Mouse (Mus musculus) liver, embryonic 12.5 days (tissue): Measurements from ENCODE around the gene Ceacam16. TPM values are rescaled to one million over a fixed set of nuclear protein-coding genes. Genes with fewer than 3 reads are reported as not detected.
A peak's percentile ranks its signal among the peaks of the same experiment; 100 is the strongest.

ENCODE experiments used
- ATAC-seq: fragments of 200-750 bp; cut with Nextera tagmentation; 2 replicates; pipeline ENCODE4 v1.8.0; 2017; ENCODE audit warnings: moderate number of reproducible peaks, mild to moderate bottlenecking, moderate library complexity
- H3K27ac ChIP-seq: fragments of 300-500 bp; sonication (generic); 2 replicates; pipeline ENCODE4 v1.5.1; 2016; ENCODE audit warnings: mild to moderate bottlenecking
- H3K27me3 ChIP-seq: fragments of 300-500 bp; sonication (generic); replicated peaks from 2 replicates; pipeline ENCODE4 v1.6.1; 2016; ENCODE audit warnings: mild to moderate bottlenecking, moderate library complexity
- H3K36me3 ChIP-seq: fragments of 300-500 bp; sonication (generic); 2 replicates; pipeline ENCODE4 v1.6.1; 2016; ENCODE audit warnings: mild to moderate bottlenecking, moderate library complexity
- H3K4me1 ChIP-seq: fragments of 300-500 bp; sonication (generic); 2 replicates; pipeline ENCODE4 v1.6.1; 2016
- H3K4me2 ChIP-seq: fragments of 300-500 bp; sonication (generic); 2 replicates; pipeline ENCODE4 v1.6.1; 2016; ENCODE audit warnings: mild to moderate bottlenecking, moderate library complexity
- H3K4me3 ChIP-seq: fragments of 300-500 bp; sonication (generic); 2 replicates; pipeline ENCODE4 v1.5.1; 2016; ENCODE audit warnings: mild to moderate bottlenecking, moderate library complexity
- H3K9ac ChIP-seq: fragments of 300-500 bp; sonication (generic); 2 replicates; pipeline ENCODE4 v1.6.1; 2016; ENCODE audit warnings: mild to moderate bottlenecking, moderate library complexity
- H3K9me3 ChIP-seq: fragments of 300-500 bp; sonication (generic); replicated peaks from 2 replicates; pipeline ENCODE4 v1.6.1; 2016; ENCODE audit warnings: mild to moderate bottlenecking, moderate library complexity
- WGBS: fragments of 180-500 bp; shearing (Covaris S2); methylation state at CpG from one replicate; pipeline ENCODE4 v1.1.7; 2016; ENCODE audit not compliant: insufficient replicate concordance; 5-methylcytosine and 5-hydroxymethylcytosine counted together
- polyA plus RNA-seq: library from polyadenylated mRNA; unstranded; fragments of >200 nt; fragmentation: Nextera tagmentation; extraction: Ambion mirVana; gene quantifications from 2 replicates; pipeline ENCODE4 v1.2.1, GENCODE M21; 2016

Ceacam16 gene
- polyA plus RNA-seq, 1 experiment from 2014 or later, result not detected

DNA sequence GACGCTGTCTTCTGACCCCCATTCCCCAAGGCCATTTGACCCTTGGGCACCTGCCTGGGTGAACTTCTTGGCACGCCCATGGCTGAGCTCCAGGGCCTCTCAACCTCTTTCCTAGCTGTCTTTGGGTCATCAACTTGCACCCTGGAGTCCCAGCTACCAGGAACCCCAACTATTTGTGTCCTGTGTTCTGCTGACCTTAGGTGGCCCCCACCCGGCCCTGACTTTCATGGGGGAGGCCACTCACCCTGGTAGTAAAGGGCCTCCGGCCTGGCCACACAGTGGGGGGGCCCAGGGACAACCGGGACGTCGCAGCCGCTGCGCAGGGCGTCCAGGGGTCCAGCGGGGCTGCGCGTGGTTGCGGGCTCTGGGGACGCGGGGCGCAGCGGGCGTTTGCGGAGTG, 38.9 kb downstream of the Ceacam16 start:
- Histone ChIP-seq H3K4me3 (peak overlapping the region; percentile 51), H3K9me3 (peaks cover 6% of the 10 kb centered on the region; the same call in 1 of the 2 replicates), H3K9ac (peak overlapping the region; percentile 56; the same call in 1 of the 2 replicates), H3K4me1 (peaks cover 46% of the 10 kb centered on the region), H3K27me3 (peaks cover 44% of the 10 kb centered on the region), H3K27ac (0 out of 2 replicates have a peak overlapping the region, but pooled peaks have one; percentile 34), H3K36me3 (no peaks in the 10 kb centered on the region), H3K4me2 (peak overlapping the region; percentile 69)
- 6% methylated on average over 20 of the region's 20 CpGs for WGBS
- ATAC-seq, result no peak

- H3K27me3 ChIP-seq, result peaks cover 50% of the 10 kb centered on the region
- no peaks in the 10 kb centered on the region for H3K36me3 ChIP-seq
- ATAC-seq, result no peak
- H3K4me2 ChIP-seq, result peak overlapping the region; percentile 69
- H3K4me3 ChIP-seq, result peak overlapping the region; percentile 51
- H3K27ac ChIP-seq, result no peak overlapping the region
- H3K9me3 ChIP-seq, result peaks cover 6% of the 10 kb centered on the region; the same call in 1 of the 2 replicates
- no peak overlapping the region for H3K9ac ChIP-seq
- H3K4me1 ChIP-seq, result peaks cover 51% of the 10 kb centered on the region
- WGBS, result 63% methylated on average over 7 of the region's 7 CpGs
Observed at GRCm38 (mm10) chr7:19821633-19822032, 39.5 kb downstream of the Ceacam16 start.

DNA sequence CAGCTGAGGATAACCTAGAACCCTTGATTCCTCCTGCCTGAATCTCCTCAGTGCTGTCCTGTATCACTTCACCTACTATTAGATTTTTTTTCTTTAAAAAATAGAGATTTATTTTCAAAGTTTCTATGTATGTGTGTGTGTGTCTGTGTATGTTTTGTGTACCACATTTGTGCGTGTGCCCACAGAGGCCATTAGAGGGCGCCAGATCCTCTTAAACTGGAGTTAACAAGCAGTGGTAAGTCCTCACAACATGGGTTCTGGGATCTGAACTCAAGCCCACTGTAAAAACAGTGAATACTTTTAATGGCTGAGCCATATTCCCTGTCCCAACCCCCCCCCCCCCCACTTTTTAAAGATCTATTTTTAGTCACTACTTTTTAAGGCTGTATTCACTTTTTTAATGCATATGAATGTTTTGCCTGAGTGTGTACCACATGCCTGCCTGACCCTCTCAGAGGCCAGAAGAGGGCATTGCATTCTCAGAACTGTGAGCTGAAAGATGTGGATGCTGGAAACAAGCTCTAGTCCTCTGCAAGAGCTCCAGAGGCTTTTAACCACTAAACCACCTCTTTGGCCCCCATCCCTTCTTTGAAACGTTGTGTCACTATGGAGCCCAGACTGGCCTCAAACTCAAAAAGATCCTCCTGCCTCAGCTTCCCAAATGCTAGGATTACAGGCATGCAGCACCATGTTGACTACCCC, 40.6 kb downstream of the Ceacam16 start:
- Histone ChIP-seq H3K9me3 (peaks cover 6% of the 10 kb centered on the region; the same call in 1 of the 2 replicates), H3K27me3 (peaks cover 61% of the 10 kb centered on the region), H3K27ac (no peak overlapping the region), H3K9ac (no peak overlapping the region), H3K4me1 (peaks cover 62% of the 10 kb centered on the region), H3K4me3 (no peak overlapping the region), H3K36me3 (no peaks in the 10 kb centered on the region), H3K4me2 (no peak overlapping the region)
- ATAC-seq, result no peak
- WGBS, result 46% methylated on average over 3 of the region's 3 CpGs

GRCm38 (mm10) chr7:19818875-19819274, 42.2 kb downstream of the Ceacam16 start:
- Histone ChIP-seq H3K36me3 (no peaks in the 10 kb centered on the region), H3K9ac (no peak overlapping the region), H3K4me3 (no peak overlapping the region), H3K4me2 (no peak overlapping the region), H3K27me3 (peaks cover 57% of the 10 kb centered on the region), H3K9me3 (peaks cover 6% of the 10 kb centered on the region; the same call in 1 of the 2 replicates), H3K27ac (no peak overlapping the region), H3K4me1 (peaks cover 56% of the 10 kb centered on the region)
- 70% methylated on average over 7 of the region's 7 CpGs for WGBS
- ATAC-seq, result no peak

GRCm38 (mm10) chr7:19818440-19818839, 42.7 kb downstream of the Ceacam16 start:
- Histone ChIP-seq H3K4me2 (no peak overlapping the region), H3K4me3 (no peak overlapping the region)

GRCm38 (mm10) chr7:19817382-19818105, 43.6 kb downstream of the Ceacam16 start:
- peaks cover 6% of the 10 kb centered on the region; the same call in 1 of the 2 replicates for H3K9me3 ChIP-seq
- H3K9ac ChIP-seq, result peak overlapping the region; percentile 1; the same call in 1 of the 2 replicates
- ATAC-seq, result peak; percentile 68
- no peaks in the 10 kb centered on the region for H3K36me3 ChIP-seq
- H3K4me2 ChIP-seq, result peak overlapping the region; percentile 65
- peak overlapping the region; percentile 73 for H3K27ac ChIP-seq
- 12% methylated on average over 15 of the region's 15 CpGs for WGBS
- peaks cover 56% of the 10 kb centered on the region for H3K4me1 ChIP-seq
- H3K27me3 ChIP-seq, result peaks cover 47% of the 10 kb centered on the region
- H3K4me3 ChIP-seq, result peak overlapping the region; percentile 44

More at GRCm38 (mm10) chr7:19818440-19818839, 42.7 kb downstream of the Ceacam16 start:
- peaks cover 53% of the 10 kb centered on the region for H3K27me3 ChIP-seq
- H3K27ac ChIP-seq, result 0 out of 2 replicates have a peak overlapping the region, but pooled peaks have one; percentile 73
- H3K9me3 ChIP-seq, result peaks cover 6% of the 10 kb centered on the region; the same call in 1 of the 2 replicates
- no peak for ATAC-seq
- H3K36me3 ChIP-seq, result no peaks in the 10 kb centered on the region
- peaks cover 56% of the 10 kb centered on the region for H3K4me1 ChIP-seq
- H3K9ac ChIP-seq, result no peak overlapping the region
- 63% methylated on average over 5 of the region's 5 CpGs for WGBS

GRCm38 (mm10) chr7:19816224-19816771, 44.8 kb downstream of the Ceacam16 start:
- H3K4me3 ChIP-seq, result peak overlapping the region; percentile 44
- ATAC-seq, result peak; percentile 59; the same call in 1 of the 2 replicates
- WGBS, result 1% methylated on average over 28 of the region's 28 CpGs
- H3K9me3 ChIP-seq, result peaks cover 6% of the 10 kb centered on the region; the same call in 1 of the 2 replicates
- H3K27ac ChIP-seq, result peak overlapping the region; percentile 73; the same call in 1 of the 2 replicates
- H3K4me2 ChIP-seq, result peak overlapping the region; percentile 65
- 0 out of 2 replicates have a peak overlapping the region, but pooled peaks have one; percentile 8 for H3K9ac ChIP-seq
- peaks cover 47% of the 10 kb centered on the region for H3K27me3 ChIP-seq
- H3K4me1 ChIP-seq, result peaks cover 54% of the 10 kb centered on the region
- no peaks in the 10 kb centered on the region for H3K36me3 ChIP-seq

GRCm38 (mm10) chr7:19815296-19816223, 45.5 kb downstream of the Ceacam16 start:
- peaks cover 58% of the 10 kb centered on the region for H3K4me1 ChIP-seq
- ATAC-seq, result no peak
- H3K27me3 ChIP-seq, result peaks cover 47% of the 10 kb centered on the region
- 0 out of 2 replicates have a peak overlapping the region, but pooled peaks have one; percentile 73 for H3K27ac ChIP-seq
- no peak overlapping the region for H3K9ac ChIP-seq
- WGBS, result 25% methylated on average over 17 of the region's 17 CpGs
- peak overlapping the region; percentile 65 for H3K4me2 ChIP-seq
- H3K4me3 ChIP-seq, result peak overlapping the region; percentile 44
- no peaks in the 10 kb centered on the region for H3K36me3 ChIP-seq
- H3K9me3 ChIP-seq, result peaks cover 4% of the 10 kb centered on the region; the same call in 1 of the 2 replicates

GRCm38 (mm10) chr7:19813579-19814122, 47.4 kb downstream of the Ceacam16 start:
- WGBS, result 25% methylated on average over 6 of the region's 6 CpGs

GRCm38 (mm10) chr7:19813161-19813560, 47.9 kb downstream of the Ceacam16 start:
- no peak overlapping the region for H3K4me2 ChIP-seq
- H3K4me1 ChIP-seq, result peaks cover 58% of the 10 kb centered on the region
- no peak overlapping the region for H3K4me3 ChIP-seq
- H3K9ac ChIP-seq, result no peak overlapping the region
- ATAC-seq, result no peak
- H3K9me3 ChIP-seq, result no peaks in the 10 kb centered on the region
- H3K27me3 ChIP-seq, result peaks cover 63% of the 10 kb centered on the region
- WGBS, result 54% methylated on average over 4 of the region's 4 CpGs
- H3K36me3 ChIP-seq, result no peaks in the 10 kb centered on the region
- H3K27ac ChIP-seq, result no peak overlapping the region

More at GRCm38 (mm10) chr7:19813579-19814122, 47.4 kb downstream of the Ceacam16 start:
- Histone ChIP-seq H3K4me2 (no peak overlapping the region), H3K4me1 (peaks cover 61% of the 10 kb centered on the region), H3K4me3 (no peak overlapping the region), H3K36me3 (no peaks in the 10 kb centered on the region), H3K27ac (no peak overlapping the region), H3K27me3 (peaks cover 63% of the 10 kb centered on the region), H3K9ac (no peak overlapping the region), H3K9me3 (no peaks in the 10 kb centered on the region)
- no peak for ATAC-seq
